Mouse (Mus musculus): ENCODE measurements around the gene Vmn1r188.
A peak's percentile ranks its signal among the peaks of the same experiment; 100 is the strongest.
"Not testable (repeated sequence)": the region's sequence is repeated elsewhere in the genome, so short reads cannot be mapped to it uniquely, and the experiment has no call there.

Gene Vmn1r188

DNA sequence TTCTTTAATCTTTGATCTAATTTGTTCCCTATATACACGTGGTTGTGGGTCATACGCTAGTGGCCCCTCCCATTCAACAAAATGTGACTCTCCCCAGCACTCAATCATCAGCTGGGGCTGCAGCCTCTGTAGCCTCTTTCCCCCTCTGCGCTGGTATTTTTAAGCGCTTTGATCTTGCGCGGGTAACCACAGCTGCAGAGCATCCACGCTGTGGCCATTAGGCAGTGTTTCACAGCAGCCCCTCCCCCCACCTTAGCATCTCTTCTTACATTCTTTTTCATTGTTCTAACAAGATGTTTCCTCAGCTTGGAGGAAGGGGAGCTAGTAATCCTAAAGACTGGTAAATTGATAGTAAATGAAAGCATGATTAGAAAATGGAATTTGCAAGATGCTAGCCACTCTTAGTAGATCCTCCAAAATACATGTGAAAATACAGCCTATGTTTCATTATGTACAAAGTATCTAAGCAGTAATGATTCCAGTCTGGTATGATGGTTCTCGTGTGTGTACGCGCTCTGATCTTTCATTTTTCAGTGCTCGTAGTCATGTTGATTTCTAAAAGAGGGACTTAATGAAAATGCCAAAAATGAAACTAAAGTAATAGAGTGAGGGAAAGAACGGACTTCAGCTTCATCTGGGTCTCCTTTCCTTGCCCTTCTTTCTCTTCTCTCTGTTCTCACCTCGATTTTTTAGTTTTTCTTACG is 34.4 kb upstream of the Vmn1r188 start:
- peak; percentile 79 for DNase-seq (ENCODE audit: low read depth, low spot score)

GRCm38 (mm10) chr13:22050591-22051522 is 33.4 kb upstream of the Vmn1r188 start:
- DNase-seq (ENCODE audit: low read depth, low spot score): peak; percentile 90

GRCm38 (mm10) chr13:22051523-22051859 is 32.7 kb upstream of the Vmn1r188 start:
- DNase-seq (ENCODE audit: low read depth, low spot score): no peak

- DNase-seq (ENCODE audit: low read depth, low spot score): no peak
These were observed 30.5 kb upstream of the Vmn1r188 start for GRCm38 (mm10) chr13:22053754-22054153.

- no peak for DNase-seq (ENCODE audit: low read depth, low spot score)
These were observed 22.8 kb upstream of the Vmn1r188 start for GRCm38 (mm10) chr13:22061422-22061821.

DNA sequence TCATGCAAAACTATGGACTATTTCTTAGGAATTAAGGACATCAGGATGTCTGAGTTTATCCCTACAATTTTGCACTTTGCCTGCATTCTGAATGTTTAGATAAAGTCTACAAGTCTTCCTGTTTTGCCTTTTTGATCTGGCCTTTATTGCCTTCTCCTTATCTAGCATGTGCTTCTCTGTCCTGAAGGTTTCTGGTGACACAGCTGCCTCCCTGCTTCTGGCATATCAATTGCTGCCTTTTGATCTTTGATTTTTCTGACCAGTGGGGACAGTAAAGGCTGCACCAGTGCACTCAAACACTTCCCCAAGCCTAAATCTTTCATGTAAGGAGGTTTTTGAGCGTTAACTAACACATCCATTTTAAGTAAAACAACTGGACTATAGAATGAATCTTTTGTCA is 20.8 kb upstream of the Vmn1r188 start:
- DNase-seq (ENCODE audit: low read depth, low spot score): no peak

DNA sequence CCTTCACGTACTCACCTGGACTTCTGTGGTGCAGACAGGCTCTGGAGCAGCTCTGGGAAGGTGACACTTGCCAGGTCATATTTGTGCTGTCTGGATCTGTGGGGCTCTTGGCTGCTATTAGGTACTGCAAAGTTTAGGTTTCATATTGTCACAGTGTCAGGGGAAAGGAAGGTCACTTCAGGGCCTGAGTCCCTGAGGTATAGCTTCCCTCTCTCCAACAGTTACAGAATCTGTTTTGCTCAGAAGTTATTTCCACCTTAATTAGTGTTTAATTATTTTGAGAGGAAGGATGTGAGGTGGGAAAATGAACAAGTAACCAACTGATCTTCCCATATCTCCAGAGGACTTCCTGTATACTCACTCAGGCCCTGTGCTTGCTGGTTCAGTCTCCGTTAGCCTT is 21.5 kb downstream of the Vmn1r188 start, which contains the start of gene Vmn1r189:
TSS of gene Vmn1r189 (minus strand) at position 101 of the 400 bp plus-strand sequence.
- DNase-seq (ENCODE audit: low read depth, low spot score): not testable (repeated sequence)

DNA sequence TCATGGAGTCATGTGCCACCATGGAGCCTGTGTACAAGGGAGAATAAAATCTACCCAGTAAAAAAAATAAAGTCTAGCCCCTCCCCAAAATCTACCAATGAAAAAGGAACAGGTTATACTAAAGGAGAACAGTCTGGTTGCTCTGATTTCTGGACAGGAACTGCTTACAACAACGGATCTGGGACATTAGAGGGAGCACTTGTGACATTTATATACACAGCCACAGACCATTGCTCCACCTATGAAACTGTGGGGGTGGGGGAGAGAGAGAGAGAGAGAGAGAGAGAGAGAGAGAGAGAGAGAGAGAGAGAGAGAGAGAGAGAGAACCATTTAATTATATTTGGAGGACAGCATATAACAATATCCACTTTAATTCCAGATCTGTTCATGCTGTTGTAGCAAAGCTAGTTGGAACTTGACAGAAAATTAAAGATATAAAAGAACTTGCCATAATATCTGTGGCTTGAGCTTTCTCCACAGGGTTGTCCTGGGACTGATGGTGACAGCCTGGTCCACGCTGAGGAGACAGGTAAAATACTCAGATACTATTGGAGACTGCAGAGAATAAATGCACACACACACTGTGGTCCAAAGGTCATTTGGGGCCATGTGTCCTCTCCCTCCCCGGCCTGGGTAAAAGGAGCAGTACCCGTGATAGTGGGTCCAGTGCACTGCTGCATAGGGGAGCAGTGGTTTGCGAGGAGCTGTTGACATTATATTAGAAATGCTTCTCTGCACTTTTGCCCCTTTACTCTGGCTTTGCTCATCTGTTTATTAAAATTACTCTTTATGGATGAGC is 52.5 kb downstream of the Vmn1r188 start:
- DNase-seq (ENCODE audit: low read depth, low spot score): not testable (repeated sequence)
